Mouse (Mus musculus) olfactory bulb, adult 2 months (tissue): ENCODE results near the gene Patj.

Experiments
- CTCF ChIP-seq: fragments of 200-500 bp; IDR thresholded peaks from 2 replicates; pipeline ENCODE4 v1.5.1; 2012; ENCODE audit warnings: low read depth, mild to moderate bottlenecking, low read length, moderate library complexity; ENCODE audit not compliant: insufficient read depth
- POLR2A ChIP-seq: fragments of 200-500 bp; IDR thresholded peaks from 2 replicates; pipeline ENCODE4 v1.6.1; 2012; ENCODE audit warnings: mild to moderate bottlenecking, low read depth, low read length, moderate library complexity; ENCODE audit not compliant: insufficient read depth

- TF ChIP-seq CTCF (no peak), POLR2A (no peak)
These were observed 147.4 kb downstream of the Patj start for GRCm38 (mm10) chr4:98543001-98543400.
